Mouse (Mus musculus): ENCODE measurements around the gene Brpf3. TPM values are rescaled to one million over a fixed set of nuclear protein-coding genes. Genes with fewer than 3 reads are reported as not detected.
A peak's percentile ranks its signal among the peaks of the same experiment; 100 is the strongest.

Brpf3 gene
- 4.4 and 8.9 TPM in 2 replicates for total RNA-seq (2014; rRNA removed)
- polyA plus RNA-seq (2012; rRNA removed), result 14.5 and 18.9 TPM in 2 replicates

- peak within 1 kb of the TSS; percentile 99 for H3K9ac ChIP-seq (ENCODE audit: low read depth, low read length)
- under 1% methylated on average over 65 of the region's 99 CpGs for WGBS
- TF ChIP-seq POLR2A (IDR thresholded peaks at IDR 0.05; ENCODE audit: extremely low read depth, insufficient read depth, low read length), result 0 out of 2 replicates have a peak, but pooled peaks have one; percentile 46
- peak; percentile 65 for TF ChIP-seq CTCF (IDR thresholded peaks at IDR 0.05; ENCODE audit: low read depth, low read length)
- H3K36me3 ChIP-seq (ENCODE audit: control insufficient read depth, insufficient read depth, low read length), result no peaks in the 10 kb centered on the region
- peaks cover 14% of the 10 kb centered on the region; the same call in 1 of the 2 replicates for H3K79me2 ChIP-seq (ENCODE audit: control insufficient read depth, insufficient read depth, low read length)
- peak; percentile 47 for DNase-seq (ENCODE audit: extremely low read depth, low read depth, low spot score)
- peak within 1 kb of the TSS; percentile 68 for H3K27ac ChIP-seq (replicated peaks; ENCODE audit: insufficient read depth, low read depth, low read length)
- peak within 1 kb of the TSS; percentile 96 for H3K4me3 ChIP-seq (ENCODE audit: insufficient read depth, low read depth, low read length)
- H3K4me1 ChIP-seq (ENCODE audit: control insufficient read depth, insufficient read depth, low read length), result peaks cover 3% of the 10 kb centered on the region
- H3K27me3 ChIP-seq (ENCODE audit: control insufficient read depth, insufficient read depth, low read length), result no peaks in the 10 kb centered on the region
Measured at GRCm38 (mm10) chr17:28800671-28801412, at the start of gene Brpf3. Gene Brpf3 (plus strand): TSS chr17:28801090.

GRCm38 (mm10) chr17:28756447-28756846 is 44.4 kb upstream of the Brpf3 start:
- H3K79me2 ChIP-seq (ENCODE audit: control insufficient read depth, insufficient read depth, low read length), result no peaks in the 10 kb centered on the region
- H3K27ac ChIP-seq (replicated peaks; ENCODE audit: insufficient read depth, low read depth, low read length), result no peak overlapping the region
- no peak overlapping the region for H3K4me3 ChIP-seq (ENCODE audit: insufficient read depth, low read depth, low read length)
- no peak overlapping the region for H3K9ac ChIP-seq (ENCODE audit: low read depth, low read length)
- H3K4me1 ChIP-seq (ENCODE audit: control insufficient read depth, insufficient read depth, low read length), result peaks cover 4% of the 10 kb centered on the region
- 80% methylated on average over 5 of the region's 5 CpGs for WGBS
- H3K27me3 ChIP-seq (ENCODE audit: control insufficient read depth, insufficient read depth, low read length), result no peaks in the 10 kb centered on the region
- no peaks in the 10 kb centered on the region for H3K36me3 ChIP-seq (ENCODE audit: control insufficient read depth, insufficient read depth, low read length)
- no peak for DNase-seq (ENCODE audit: extremely low read depth, low read depth, low spot score)
- no peak for TF ChIP-seq POLR2A (IDR thresholded peaks at IDR 0.05; ENCODE audit: extremely low read depth, insufficient read depth, low read length)
- no peak for TF ChIP-seq CTCF (IDR thresholded peaks at IDR 0.05; ENCODE audit: low read depth, low read length)

GRCm38 (mm10) chr17:28757470-28757869 is 43.4 kb upstream of the Brpf3 start:
- Histone ChIP-seq H3K4me1 (ENCODE audit: control insufficient read depth, insufficient read depth, low read length) (peaks cover 4% of the 10 kb centered on the region), H3K4me3 (ENCODE audit: insufficient read depth, low read depth, low read length) (no peak overlapping the region), H3K36me3 (ENCODE audit: control insufficient read depth, insufficient read depth, low read length) (no peaks in the 10 kb centered on the region), H3K27me3 (ENCODE audit: control insufficient read depth, insufficient read depth, low read length) (no peaks in the 10 kb centered on the region), H3K27ac (replicated peaks; ENCODE audit: insufficient read depth, low read depth, low read length) (no peak overlapping the region), H3K9ac (ENCODE audit: low read depth, low read length) (no peak overlapping the region), H3K79me2 (ENCODE audit: control insufficient read depth, insufficient read depth, low read length) (no peaks in the 10 kb centered on the region)
- DNase-seq (ENCODE audit: extremely low read depth, low read depth, low spot score), result no peak
- WGBS, result 58% methylated on average over 2 of the region's 2 CpGs
- TF ChIP-seq POLR2A (IDR thresholded peaks at IDR 0.05; ENCODE audit: extremely low read depth, insufficient read depth, low read length), result no peak
- no peak for TF ChIP-seq CTCF (IDR thresholded peaks at IDR 0.05; ENCODE audit: low read depth, low read length)

- WGBS, result 22% methylated on average over 8 of the region's 8 CpGs
- DNase-seq (ENCODE audit: extremely low read depth, low read depth, low spot score), result peak; percentile 97
Measured at GRCm38 (mm10) chr17:28760736-28761312, 40.1 kb upstream of the Brpf3 start.

GRCm38 (mm10) chr17:28761871-28762270 is 39.0 kb upstream of the Brpf3 start:
- Histone ChIP-seq H3K4me1 (ENCODE audit: control insufficient read depth, insufficient read depth, low read length) (peaks cover 2% of the 10 kb centered on the region), H3K36me3 (ENCODE audit: control insufficient read depth, insufficient read depth, low read length) (no peaks in the 10 kb centered on the region), H3K27me3 (ENCODE audit: control insufficient read depth, insufficient read depth, low read length) (no peaks in the 10 kb centered on the region), H3K9ac (ENCODE audit: low read depth, low read length) (no peak overlapping the region), H3K79me2 (ENCODE audit: control insufficient read depth, insufficient read depth, low read length) (no peaks in the 10 kb centered on the region), H3K27ac (replicated peaks; ENCODE audit: insufficient read depth, low read depth, low read length) (no peak overlapping the region), H3K4me3 (ENCODE audit: insufficient read depth, low read depth, low read length) (no peak overlapping the region)
- whole genome bisulfite sequencing, result 14% methylated on average over 3 of the region's 3 CpGs
- no peak for TF ChIP-seq POLR2A (IDR thresholded peaks at IDR 0.05; ENCODE audit: extremely low read depth, insufficient read depth, low read length)
- TF ChIP-seq CTCF (IDR thresholded peaks at IDR 0.05; ENCODE audit: low read depth, low read length), result peak; percentile 94
- peak; percentile 35 for DNase-seq (ENCODE audit: extremely low read depth, low read depth, low spot score)

More at GRCm38 (mm10) chr17:28760736-28761312, 40.1 kb upstream of the Brpf3 start:
- Histone ChIP-seq H3K79me2 (ENCODE audit: control insufficient read depth, insufficient read depth, low read length) (no peaks in the 10 kb centered on the region), H3K27ac (replicated peaks; ENCODE audit: insufficient read depth, low read depth, low read length) (peak overlapping the region; percentile 41), H3K36me3 (ENCODE audit: control insufficient read depth, insufficient read depth, low read length) (no peaks in the 10 kb centered on the region), H3K27me3 (ENCODE audit: control insufficient read depth, insufficient read depth, low read length) (no peaks in the 10 kb centered on the region), H3K4me1 (ENCODE audit: control insufficient read depth, insufficient read depth, low read length) (peaks cover 2% of the 10 kb centered on the region), H3K9ac (ENCODE audit: low read depth, low read length) (no peak overlapping the region), H3K4me3 (ENCODE audit: insufficient read depth, low read depth, low read length) (no peak overlapping the region)
- TF ChIP-seq POLR2A (IDR thresholded peaks at IDR 0.05; ENCODE audit: extremely low read depth, insufficient read depth, low read length) (no peak), CTCF (IDR thresholded peaks at IDR 0.05; ENCODE audit: low read depth, low read length) (no peak)

Data from liver, adult 2 months (tissue).